Mouse (Mus musculus): ENCODE data around the gene Gm1043. TPM values are rescaled to one million over a fixed set of nuclear protein-coding genes. Genes with fewer than 3 reads are reported as not detected.

Gene Gm1043
- polyA plus RNA-seq, 1 experiment from 2014 or later: not detected

DNA sequence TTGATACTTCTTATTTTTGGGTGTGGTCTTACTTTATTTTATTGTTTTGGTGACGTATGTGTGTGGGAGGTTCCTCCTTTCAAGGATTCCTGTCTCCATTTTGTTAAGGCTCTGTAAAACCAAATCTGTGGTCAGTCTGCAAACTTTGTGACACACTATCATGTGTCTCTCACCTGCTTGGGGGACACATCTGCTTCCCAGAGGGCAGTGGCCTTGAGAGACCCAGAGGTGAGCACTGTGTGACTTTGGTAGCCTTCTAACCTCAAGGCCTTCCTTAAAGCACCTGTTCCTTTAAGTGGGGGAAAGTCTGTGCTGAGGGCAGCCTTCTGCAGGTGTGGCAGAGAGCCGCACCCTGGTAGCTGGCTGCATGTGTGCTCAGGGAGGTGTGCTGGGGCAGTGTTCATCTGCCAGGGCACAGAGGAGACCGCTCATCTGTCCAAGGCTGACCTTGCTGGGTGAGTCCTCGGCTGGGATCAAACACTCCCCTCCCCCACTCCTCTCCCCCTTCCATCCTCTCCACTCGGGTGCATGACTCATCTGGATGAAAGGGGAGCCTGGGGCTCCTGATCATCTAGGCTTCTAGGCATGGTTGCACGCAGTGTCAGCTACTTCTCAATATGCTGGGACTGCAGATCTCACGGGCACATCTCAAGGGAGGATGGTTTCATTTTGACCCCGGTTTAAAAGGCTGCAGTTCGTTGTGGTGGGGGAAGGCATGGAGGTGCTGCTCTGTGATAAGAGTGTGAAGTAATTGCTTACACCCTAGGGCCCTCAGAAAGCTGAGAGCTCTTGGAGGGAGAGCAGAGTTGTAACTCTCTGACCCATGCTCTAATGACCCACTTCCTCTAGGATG, 34.4 kb upstream of the Gm1043 start:
- Histone ChIP-seq H3K4me2 (ENCODE audit: low read length) (no peak overlapping the region), H3K9me3 (replicated peaks; ENCODE audit: low read length) (no peaks in the 10 kb centered on the region), H3K4me1 (replicated peaks; ENCODE audit: insufficient read depth, low read length) (no peaks in the 10 kb centered on the region), H3K27ac (no peak overlapping the region), H3K4me3 (replicated peaks; ENCODE audit: low read depth, low read length) (no peak overlapping the region), H3K27me3 (ENCODE audit: insufficient read depth, low read length) (no peaks in the 10 kb centered on the region), H3K9ac (ENCODE audit: low read depth, low read length) (no peak overlapping the region), H3K36me3 (ENCODE audit: insufficient read depth, low read length) (no peaks in the 10 kb centered on the region)
- ATAC-seq (replicated peaks; ENCODE audit: low FRiP score, low read depth) (peak; percentile 65; the same call in 1 of the 2 replicates), DNase-seq (ENCODE audit: low spot score) (peak; percentile 8)
- TF ChIP-seq CTCF (IDR thresholded peaks at IDR 0.05; ENCODE audit: low read depth): no peak
- 17% methylated on average over 9 of the region's 9 CpGs for WGBS

DNA sequence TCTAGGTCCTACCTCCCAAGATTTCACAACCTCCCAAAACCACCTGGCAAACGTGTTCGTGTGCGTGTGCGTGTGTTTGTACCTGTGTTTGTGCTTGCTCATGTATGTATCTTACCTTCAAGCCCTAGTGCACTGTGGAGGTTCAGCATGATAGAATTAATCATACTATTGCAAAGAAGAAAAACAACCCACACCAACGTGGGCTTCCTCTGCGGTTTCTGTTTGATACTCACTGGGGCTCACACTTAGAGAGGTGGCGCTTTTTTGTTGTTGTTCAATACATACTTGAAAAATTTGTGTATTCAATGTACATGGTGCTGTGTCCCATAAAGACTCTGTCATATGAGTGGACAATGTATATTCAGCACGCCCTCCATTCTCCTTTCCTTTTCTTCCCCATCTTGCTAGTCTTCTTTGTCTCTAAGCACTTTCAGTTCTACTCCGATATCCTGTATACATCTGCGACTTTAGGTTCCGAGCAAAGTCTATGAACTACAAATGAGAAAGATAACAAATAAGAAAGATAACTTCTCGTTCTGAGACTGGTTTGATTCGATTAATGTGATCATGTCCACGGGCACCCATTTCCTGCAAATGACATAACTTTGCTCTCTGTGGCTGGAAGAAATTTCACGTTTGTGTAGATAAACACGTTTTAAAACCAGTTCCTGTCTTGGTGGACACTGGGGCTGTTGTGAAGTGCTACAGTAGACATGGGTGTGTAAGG, 33.6 kb upstream of the Gm1043 start:
- WGBS: 69% methylated on average over 16 of the region's 16 CpGs
- no peak for TF ChIP-seq CTCF (IDR thresholded peaks at IDR 0.05; ENCODE audit: low read depth)
- H3K4me2 ChIP-seq (ENCODE audit: low read length): no peak overlapping the region
- H3K36me3 ChIP-seq (ENCODE audit: insufficient read depth, low read length): no peaks in the 10 kb centered on the region
- ATAC-seq (replicated peaks; ENCODE audit: low FRiP score, low read depth): no peak
- no peaks in the 10 kb centered on the region for H3K4me1 ChIP-seq (replicated peaks; ENCODE audit: insufficient read depth, low read length)
- H3K9ac ChIP-seq (ENCODE audit: low read depth, low read length): no peak overlapping the region
- DNase-seq (ENCODE audit: low spot score): no peak
- H3K27ac ChIP-seq: no peak overlapping the region
- H3K27me3 ChIP-seq (ENCODE audit: insufficient read depth, low read length): no peaks in the 10 kb centered on the region
- H3K4me3 ChIP-seq (replicated peaks; ENCODE audit: low read depth, low read length): no peak overlapping the region
- no peaks in the 10 kb centered on the region for H3K9me3 ChIP-seq (replicated peaks; ENCODE audit: low read length)

DNA sequence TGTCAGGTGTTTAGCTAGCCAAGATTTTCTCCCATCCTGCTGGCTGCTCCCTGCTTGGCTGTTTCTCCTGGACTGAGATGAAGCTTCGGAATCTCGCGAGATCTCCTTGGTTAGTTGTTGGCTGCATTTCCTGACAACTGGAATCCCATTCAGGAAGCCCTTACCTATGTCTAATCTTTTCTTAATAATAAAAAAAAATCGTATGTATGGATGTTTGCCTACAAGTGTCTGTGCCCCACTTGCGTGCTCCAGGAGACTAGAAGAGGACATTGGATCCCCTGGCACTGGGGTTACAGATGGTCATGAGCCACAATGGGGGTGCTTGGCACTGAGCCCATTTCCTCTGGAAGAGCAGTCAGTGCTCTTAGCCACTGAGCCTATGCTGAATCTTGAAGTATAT, 32.3 kb upstream of the Gm1043 start:
- H3K4me3 ChIP-seq (replicated peaks; ENCODE audit: low read depth, low read length): no peak overlapping the region
- TF ChIP-seq CTCF (IDR thresholded peaks at IDR 0.05; ENCODE audit: low read depth): no peak
- no peaks in the 10 kb centered on the region for H3K9me3 ChIP-seq (replicated peaks; ENCODE audit: low read length)
- no peak overlapping the region for H3K4me2 ChIP-seq (ENCODE audit: low read length)
- no peaks in the 10 kb centered on the region for H3K4me1 ChIP-seq (replicated peaks; ENCODE audit: insufficient read depth, low read length)
- WGBS: 75% methylated on average over 5 of the region's 5 CpGs
- H3K27ac ChIP-seq: no peak overlapping the region
- no peaks in the 10 kb centered on the region for H3K27me3 ChIP-seq (ENCODE audit: insufficient read depth, low read length)
- ATAC-seq (replicated peaks; ENCODE audit: low FRiP score, low read depth) (no peak), DNase-seq (ENCODE audit: low spot score) (no peak)
- H3K36me3 ChIP-seq (ENCODE audit: insufficient read depth, low read length): no peaks in the 10 kb centered on the region
- H3K9ac ChIP-seq (ENCODE audit: low read depth, low read length): no peak overlapping the region

DNA sequence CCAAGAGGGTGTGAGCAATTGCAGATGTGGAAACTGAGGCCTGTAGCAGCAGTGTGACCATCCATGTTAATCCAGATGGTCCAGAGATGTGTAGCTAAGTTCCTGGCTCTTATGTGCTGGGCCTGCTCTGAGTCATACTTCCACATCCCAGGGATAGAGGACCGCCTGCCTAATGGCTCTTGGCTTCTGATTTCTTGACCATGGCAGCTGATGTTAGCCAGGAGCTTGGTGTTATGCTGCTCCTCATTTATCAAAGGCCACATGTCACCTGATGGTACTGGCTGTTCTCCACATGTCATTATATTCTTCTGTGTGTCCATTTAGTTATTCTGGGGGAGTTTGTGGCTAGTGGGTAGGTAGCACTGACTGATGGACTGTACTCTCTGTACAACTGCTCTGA, 29.4 kb upstream of the Gm1043 start:
- H3K4me1 ChIP-seq (replicated peaks; ENCODE audit: insufficient read depth, low read length): no peaks in the 10 kb centered on the region
- no peaks in the 10 kb centered on the region for H3K9me3 ChIP-seq (replicated peaks; ENCODE audit: low read length)
- no peaks in the 10 kb centered on the region for H3K27me3 ChIP-seq (ENCODE audit: insufficient read depth, low read length)
- no peak overlapping the region for H3K9ac ChIP-seq (ENCODE audit: low read depth, low read length)
- H3K27ac ChIP-seq: no peak overlapping the region
- no peak for TF ChIP-seq CTCF (IDR thresholded peaks at IDR 0.05; ENCODE audit: low read depth)
- no peak overlapping the region for H3K4me2 ChIP-seq (ENCODE audit: low read length)
- WGBS: 85% methylated on average over 1 of the region's 1 CpGs
- H3K4me3 ChIP-seq (replicated peaks; ENCODE audit: low read depth, low read length): no peak overlapping the region
- no peak for ATAC-seq (replicated peaks; ENCODE audit: low FRiP score, low read depth)
- H3K36me3 ChIP-seq (ENCODE audit: insufficient read depth, low read length): no peaks in the 10 kb centered on the region
- DNase-seq (ENCODE audit: low spot score): no peak

DNA sequence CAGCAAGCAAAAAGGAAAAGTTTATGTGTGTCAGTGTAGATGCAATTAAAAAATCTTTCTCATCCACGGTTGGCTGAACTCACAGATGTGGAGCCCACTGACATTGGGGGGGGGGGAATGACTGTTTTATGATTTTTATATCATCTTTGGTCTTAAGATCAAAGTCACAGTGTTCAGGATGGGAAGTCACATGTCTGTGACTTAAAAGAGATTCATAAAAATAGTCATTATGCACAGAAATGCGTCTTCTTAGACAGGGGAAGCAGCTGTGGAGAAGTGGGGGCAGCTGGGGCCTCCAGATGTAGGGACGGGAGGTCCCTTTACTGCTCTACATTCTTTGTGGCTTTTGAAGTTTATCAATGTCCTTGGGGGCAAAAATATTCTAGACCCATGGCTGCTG, 28.7 kb upstream of the Gm1043 start:
- no peak overlapping the region for H3K4me2 ChIP-seq (ENCODE audit: low read length)
- H3K36me3 ChIP-seq (ENCODE audit: insufficient read depth, low read length): no peaks in the 10 kb centered on the region
- H3K4me1 ChIP-seq (replicated peaks; ENCODE audit: insufficient read depth, low read length): no peaks in the 10 kb centered on the region
- H3K27me3 ChIP-seq (ENCODE audit: insufficient read depth, low read length): no peaks in the 10 kb centered on the region
- WGBS: 56% methylated on average over 3 of the region's 3 CpGs
- H3K4me3 ChIP-seq (replicated peaks; ENCODE audit: low read depth, low read length): no peak overlapping the region
- DNase-seq (ENCODE audit: low spot score) (peak; percentile 17), ATAC-seq (replicated peaks; ENCODE audit: low FRiP score, low read depth) (no peak)
- no peaks in the 10 kb centered on the region for H3K9me3 ChIP-seq (replicated peaks; ENCODE audit: low read length)
- H3K27ac ChIP-seq: no peak overlapping the region
- TF ChIP-seq CTCF (IDR thresholded peaks at IDR 0.05; ENCODE audit: low read depth): no peak
- H3K9ac ChIP-seq (ENCODE audit: low read depth, low read length): no peak overlapping the region

DNA sequence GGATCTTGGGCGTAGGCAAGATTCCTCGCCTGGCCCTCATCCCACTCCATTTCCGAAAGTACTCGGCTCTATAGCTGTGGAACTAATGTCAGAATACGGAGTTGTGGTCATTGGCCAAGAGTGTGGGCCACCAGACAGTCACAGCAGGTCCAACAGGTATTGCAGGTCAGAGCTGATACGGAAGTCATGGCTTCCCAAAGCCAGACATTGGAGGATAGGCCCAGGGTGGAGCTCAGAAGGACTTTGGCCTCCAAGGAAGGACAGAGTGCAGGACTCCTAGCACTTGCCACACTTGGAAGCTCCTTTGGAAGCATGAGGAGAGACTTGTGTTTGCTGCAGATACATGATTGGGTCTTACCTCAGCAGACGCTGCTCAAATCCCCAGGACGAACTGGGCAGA, 23.6 kb upstream of the Gm1043 start:
- Histone ChIP-seq H3K9me3 (replicated peaks; ENCODE audit: low read length) (no peaks in the 10 kb centered on the region), H3K4me3 (replicated peaks; ENCODE audit: low read depth, low read length) (no peak overlapping the region), H3K9ac (ENCODE audit: low read depth, low read length) (no peak overlapping the region), H3K4me1 (replicated peaks; ENCODE audit: insufficient read depth, low read length) (no peaks in the 10 kb centered on the region), H3K27ac (no peak overlapping the region), H3K27me3 (ENCODE audit: insufficient read depth, low read length) (no peaks in the 10 kb centered on the region), H3K4me2 (ENCODE audit: low read length) (no peak overlapping the region), H3K36me3 (ENCODE audit: insufficient read depth, low read length) (no peaks in the 10 kb centered on the region)
- DNase-seq (ENCODE audit: low spot score) (no peak), ATAC-seq (replicated peaks; ENCODE audit: low FRiP score, low read depth) (no peak)
- no peak for TF ChIP-seq CTCF (IDR thresholded peaks at IDR 0.05; ENCODE audit: low read depth)
- 87% methylated on average over 8 of the region's 8 CpGs for WGBS

All from kidney, postnatal 0 days (tissue).